Mouse (Mus musculus): Measurements from ENCODE around the gene Isyna1.

The Isyna1 gene

GRCm38 (mm10) chr8:70593961-70594609 is at the start of gene Isyna1:
TSS of gene Isyna1 (plus strand) at chr8:70594373.
- no peak for DNase-seq (ENCODE audit: low read depth, low spot score)

- no peak for DNase-seq (ENCODE audit: low read depth, low spot score)
These were observed 47.8 kb upstream of the Isyna1 start for GRCm38 (mm10) chr8:70546412-70546811.

GRCm38 (mm10) chr8:70547762-70548161 is 46.4 kb upstream of the Isyna1 start:
- no peak for DNase-seq (ENCODE audit: low read depth, low spot score)

GRCm38 (mm10) chr8:70549412-70550184 is 44.6 kb upstream of the Isyna1 start:
- no peak for DNase-seq (ENCODE audit: low read depth, low spot score)

- DNase-seq (ENCODE audit: low read depth, low spot score) = no peak
These were observed 42.5 kb upstream of the Isyna1 start for GRCm38 (mm10) chr8:70551558-70552161.

GRCm38 (mm10) chr8:70552836-70553235 is 41.3 kb upstream of the Isyna1 start:
- DNase-seq (ENCODE audit: low read depth, low spot score) = no peak

GRCm38 (mm10) chr8:70553740-70554139 is 40.4 kb upstream of the Isyna1 start:
- no peak for DNase-seq (ENCODE audit: low read depth, low spot score)

- DNase-seq (ENCODE audit: low read depth, low spot score) = no peak
These were observed 39.0 kb upstream of the Isyna1 start for GRCm38 (mm10) chr8:70555079-70555747.

GRCm38 (mm10) chr8:70558334-70558733 is 35.8 kb upstream of the Isyna1 start:
- no peak for DNase-seq (ENCODE audit: low read depth, low spot score)

GRCm38 (mm10) chr8:70558983-70559382 is 35.2 kb upstream of the Isyna1 start:
- DNase-seq (ENCODE audit: low read depth, low spot score) = no peak

GRCm38 (mm10) chr8:70560096-70560495 is 34.1 kb upstream of the Isyna1 start:
- no peak for DNase-seq (ENCODE audit: low read depth, low spot score)

- no peak for DNase-seq (ENCODE audit: low read depth, low spot score)
These were observed 33.6 kb upstream of the Isyna1 start for GRCm38 (mm10) chr8:70560564-70560963.

GRCm38 (mm10) chr8:70561357-70561756 is 32.8 kb upstream of the Isyna1 start:
- DNase-seq (ENCODE audit: low read depth, low spot score) = no peak

- DNase-seq (ENCODE audit: low read depth, low spot score) = peak; percentile 68
These were observed 32.2 kb upstream of the Isyna1 start for GRCm38 (mm10) chr8:70561809-70562535.

GRCm38 (mm10) chr8:70562802-70563201 is 31.4 kb upstream of the Isyna1 start:
- no peak for DNase-seq (ENCODE audit: low read depth, low spot score)

- no peak for DNase-seq (ENCODE audit: low read depth, low spot score)
These were observed 30.3 kb upstream of the Isyna1 start for GRCm38 (mm10) chr8:70563763-70564387.

GRCm38 (mm10) chr8:70564696-70565235 is 29.4 kb upstream of the Isyna1 start:
- DNase-seq (ENCODE audit: low read depth, low spot score) = no peak

GRCm38 (mm10) chr8:70565561-70565960 is 28.6 kb upstream of the Isyna1 start:
- no peak for DNase-seq (ENCODE audit: low read depth, low spot score)

GRCm38 (mm10) chr8:70570360-70570759 is 23.8 kb upstream of the Isyna1 start:
- DNase-seq (ENCODE audit: low read depth, low spot score) = no peak

GRCm38 (mm10) chr8:70570990-70571389 is 23.2 kb upstream of the Isyna1 start:
- no peak for DNase-seq (ENCODE audit: low read depth, low spot score)

- DNase-seq (ENCODE audit: low read depth, low spot score) = no peak
These were observed 19.9 kb upstream of the Isyna1 start for GRCm38 (mm10) chr8:70574302-70574701.
